Mouse (Mus musculus) limb, embryonic 13.5 days (tissue): ENCODE measurements at regions not wholly inside any gene's neighbourhood (a gene's known extent, or its start where the extent isn't known, plus 50 kb on each side); places are given as distances from the start of the nearest gene placed in this dataset. TPM values are rescaled to one million over a fixed set of nuclear protein-coding genes. Genes with fewer than 3 reads are reported as not detected.
A peak's percentile ranks its signal among the peaks of the same experiment; 100 is the strongest.

Experiments
- ATAC-seq: fragments of 200-750 bp; cut with Nextera tagmentation; 2 replicates; pipeline ENCODE4 v1.8.0; 2017; ENCODE audit warnings: low read depth, moderate number of reproducible peaks, moderate TSS enrichment; ENCODE audit not compliant: low FRiP score
- H3K27ac ChIP-seq: fragments of 300-500 bp; sonication (generic); 2 replicates; pipeline ENCODE4 v1.5.1; 2015; ENCODE audit warnings: inconsistent platforms, mild to moderate bottlenecking, moderate library complexity
- H3K27me3 ChIP-seq: fragments of 300-500 bp; sonication (generic); 2 replicates; pipeline ENCODE4 v1.6.1; 2015; ENCODE audit warnings: mild to moderate bottlenecking, inconsistent platforms
- H3K36me3 ChIP-seq: fragments of 300-500 bp; sonication (generic); 2 replicates; pipeline ENCODE4 v1.6.1; 2015; ENCODE audit warnings: inconsistent platforms, mild to moderate bottlenecking, moderate library complexity
- H3K4me1 ChIP-seq: fragments of 300-500 bp; sonication (generic); 2 replicates; pipeline ENCODE4 v1.6.1; 2015; ENCODE audit warnings: inconsistent platforms
- H3K4me2 ChIP-seq: fragments of 300-500 bp; sonication (generic); replicated peaks from 2 replicates; pipeline ENCODE4 v1.6.1; 2015; ENCODE audit warnings: inconsistent platforms, mild to moderate bottlenecking, moderate library complexity
- H3K4me3 ChIP-seq: fragments of 300-500 bp; sonication (generic); 2 replicates; pipeline ENCODE4 v1.5.1; 2015; ENCODE audit warnings: moderate library complexity, mild to moderate bottlenecking, inconsistent platforms
- H3K9ac ChIP-seq: fragments of 300-500 bp; sonication (generic); 2 replicates; pipeline ENCODE4 v1.6.1; 2015; ENCODE audit warnings: mild to moderate bottlenecking, inconsistent platforms
- H3K9me3 ChIP-seq: fragments of 300-500 bp; sonication (generic); 2 replicates; pipeline ENCODE4 v1.6.1; 2016; ENCODE audit warnings: inconsistent platforms
- WGBS: fragments of 180-500 bp; shearing (Covaris S2); methylation state at CpG from one replicate; pipeline ENCODE4 v1.1.7; 2015; 5-methylcytosine and 5-hydroxymethylcytosine counted together
- microRNA counts: library from miRNA; unstranded; fragments of <30 nt; microRNA quantifications from one replicate; lab custom pipeline; 2016
- microRNA-seq: library from miRNA; unstranded; fragments of <30 nt; microRNA quantifications from one replicate; pipeline ENCODE4, GENCODE M21; 2016

DNA sequence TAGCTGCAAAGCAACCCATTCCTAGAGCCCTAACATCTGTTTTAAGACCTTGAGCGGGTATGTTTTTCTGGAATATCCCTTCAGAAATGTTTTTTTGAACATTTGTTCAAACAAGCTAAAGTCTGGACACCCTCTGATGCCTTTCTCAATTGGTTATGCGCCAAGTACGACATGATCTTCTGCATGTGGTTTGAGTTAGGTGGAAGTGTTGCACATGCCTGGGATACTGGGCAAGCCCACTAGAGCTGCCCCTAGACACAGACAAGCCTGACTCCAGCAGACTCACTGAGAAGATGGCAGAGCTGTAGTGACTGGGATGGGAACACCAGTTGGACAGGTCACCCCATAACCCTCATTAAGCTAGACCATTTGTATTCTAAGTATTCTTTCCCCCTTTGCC lies 153.2 kb upstream of the Cypt2 start:
- Histone ChIP-seq H3K4me3 (no peak overlapping the region), H3K27ac (no peak overlapping the region), H3K36me3 (no peaks in the 10 kb centered on the region), H3K9ac (no peak overlapping the region), H3K9me3 (no peaks in the 10 kb centered on the region), H3K4me1 (no peaks in the 10 kb centered on the region), H3K4me2 (no peak overlapping the region), H3K27me3 (peaks cover 23% of the 10 kb centered on the region; the same call in 1 of the 2 replicates)
- peak; percentile 57; the same call in 1 of the 2 replicates for ATAC-seq
- WGBS = 50% methylated on average over 3 of the region's 3 CpGs

- 0 out of 2 replicates have a peak, but pooled peaks have one; percentile 32 for ATAC-seq
- no peak overlapping the region for H3K27ac ChIP-seq
- H3K9me3 ChIP-seq = no peaks in the 10 kb centered on the region
- no peaks in the 10 kb centered on the region for H3K4me1 ChIP-seq
- WGBS = 21% methylated on average over 2 of the region's 2 CpGs
- peaks cover 31% of the 10 kb centered on the region for H3K27me3 ChIP-seq
- no peak overlapping the region for H3K4me3 ChIP-seq
- H3K9ac ChIP-seq = no peak overlapping the region
- no peak overlapping the region for H3K4me2 ChIP-seq
- no peaks in the 10 kb centered on the region for H3K36me3 ChIP-seq
Observed at GRCm38 (mm10) chrX:105366284-105366683, 133.3 kb upstream of the Cypt2 start.

DNA sequence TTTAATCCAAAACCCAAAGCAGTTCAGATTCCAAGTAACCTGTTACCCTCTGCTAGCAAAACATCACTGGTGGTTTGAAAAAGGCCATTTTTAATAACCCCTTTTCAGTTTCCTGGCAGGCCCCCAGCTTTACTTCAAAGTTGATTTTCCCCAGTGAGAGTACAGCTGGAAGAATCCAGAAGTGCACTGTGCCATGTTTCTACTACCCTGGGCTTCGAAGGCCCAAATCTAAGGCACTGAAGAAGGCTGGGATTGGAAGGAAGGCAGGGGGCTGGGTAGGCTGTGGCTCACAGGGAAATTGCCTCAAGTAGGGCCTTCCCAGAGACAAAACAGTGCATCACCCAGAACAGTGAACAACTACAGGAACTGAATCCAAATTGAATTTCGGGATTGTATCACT lies 131.6 kb upstream of the Cypt2 start:
- Histone ChIP-seq H3K4me3 (no peak overlapping the region), H3K4me2 (no peak overlapping the region), H3K36me3 (no peaks in the 10 kb centered on the region), H3K9ac (no peak overlapping the region), H3K9me3 (no peaks in the 10 kb centered on the region), H3K27ac (no peak overlapping the region), H3K27me3 (peaks cover 33% of the 10 kb centered on the region), H3K4me1 (no peaks in the 10 kb centered on the region)
- peak; percentile 75; the same call in 1 of the 2 replicates for ATAC-seq
- 60% methylated on average over 2 of the region's 2 CpGs for WGBS

GRCm38 (mm10) chrX:105390506-105390905 lies 109.1 kb upstream of the Cypt2 start:
- H3K27ac ChIP-seq = no peak overlapping the region
- H3K9me3 ChIP-seq = no peaks in the 10 kb centered on the region
- H3K4me2 ChIP-seq = no peak overlapping the region
- H3K27me3 ChIP-seq = peaks cover 30% of the 10 kb centered on the region
- 59% methylated on average over 1 of the region's 1 CpGs for WGBS
- ATAC-seq = no peak
- H3K4me1 ChIP-seq = no peaks in the 10 kb centered on the region
- no peak overlapping the region for H3K4me3 ChIP-seq
- no peak overlapping the region for H3K9ac ChIP-seq
- no peaks in the 10 kb centered on the region for H3K36me3 ChIP-seq

- Histone ChIP-seq H3K36me3 (no peaks in the 10 kb centered on the region), H3K27ac (no peak overlapping the region), H3K9ac (no peak overlapping the region), H3K4me3 (no peak overlapping the region), H3K4me2 (no peak overlapping the region), H3K27me3 (peaks cover 30% of the 10 kb centered on the region), H3K4me1 (no peaks in the 10 kb centered on the region), H3K9me3 (no peaks in the 10 kb centered on the region)
- ATAC-seq = no peak
Observed at GRCm38 (mm10) chrX:105391029-105391428, 108.5 kb upstream of the Cypt2 start.

GRCm38 (mm10) chrX:105391680-105392462 lies 107.7 kb upstream of the Cypt2 start:
- Histone ChIP-seq H3K4me1 (no peaks in the 10 kb centered on the region), H3K9me3 (no peaks in the 10 kb centered on the region), H3K4me2 (no peak overlapping the region), H3K27ac (no peak overlapping the region), H3K4me3 (no peak overlapping the region), H3K27me3 (peaks cover 31% of the 10 kb centered on the region), H3K9ac (no peak overlapping the region), H3K36me3 (no peaks in the 10 kb centered on the region)
- ATAC-seq = no peak
- 19% methylated on average over 8 of the region's 8 CpGs for WGBS

DNA sequence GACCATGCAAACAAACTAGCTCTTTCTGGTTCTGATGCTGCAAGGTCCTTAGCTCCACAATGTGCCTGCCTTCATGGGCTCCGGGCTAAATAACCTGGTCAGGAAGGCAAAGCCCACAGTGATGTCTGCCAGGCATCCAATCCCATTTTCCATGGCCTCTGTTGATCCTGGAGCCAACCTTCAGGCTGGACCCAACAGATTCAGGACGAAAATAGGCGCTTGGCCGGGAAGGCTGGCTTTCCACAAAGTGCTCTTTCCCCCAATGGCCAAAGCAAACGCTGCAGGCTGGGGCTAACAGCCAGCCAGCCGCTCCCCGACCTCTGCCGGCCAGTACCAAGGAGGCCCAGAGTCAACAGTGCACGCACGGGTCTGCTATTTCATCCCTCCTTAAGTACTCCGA lies 106.3 kb upstream of the Cypt2 start:
- WGBS = 44% methylated on average over 11 of the region's 11 CpGs

GRCm38 (mm10) chrX:105413351-105413750 lies 86.2 kb upstream of the Cypt2 start:
- Histone ChIP-seq H3K27me3 (peaks cover 21% of the 10 kb centered on the region; the same call in 1 of the 2 replicates), H3K4me1 (0 out of 2 replicates have a peak, but pooled peaks cover 5% of the 10 kb centered on the region), H3K4me2 (no peak overlapping the region), H3K9ac (no peak overlapping the region), H3K9me3 (no peaks in the 10 kb centered on the region), H3K36me3 (no peaks in the 10 kb centered on the region), H3K27ac (no peak overlapping the region), H3K4me3 (no peak overlapping the region)
- WGBS = 52% methylated on average over 5 of the region's 5 CpGs
- ATAC-seq = 0 out of 2 replicates have a peak, but pooled peaks have one; percentile 32

More for the DNA sequence above, 106.3 kb upstream of the Cypt2 start:
- Histone ChIP-seq H3K9ac (no peak overlapping the region), H3K27me3 (peaks cover 27% of the 10 kb centered on the region), H3K4me1 (no peaks in the 10 kb centered on the region), H3K27ac (no peak overlapping the region), H3K9me3 (no peaks in the 10 kb centered on the region), H3K36me3 (no peaks in the 10 kb centered on the region), H3K4me3 (no peak overlapping the region), H3K4me2 (no peak overlapping the region)
- no peak for ATAC-seq

DNA sequence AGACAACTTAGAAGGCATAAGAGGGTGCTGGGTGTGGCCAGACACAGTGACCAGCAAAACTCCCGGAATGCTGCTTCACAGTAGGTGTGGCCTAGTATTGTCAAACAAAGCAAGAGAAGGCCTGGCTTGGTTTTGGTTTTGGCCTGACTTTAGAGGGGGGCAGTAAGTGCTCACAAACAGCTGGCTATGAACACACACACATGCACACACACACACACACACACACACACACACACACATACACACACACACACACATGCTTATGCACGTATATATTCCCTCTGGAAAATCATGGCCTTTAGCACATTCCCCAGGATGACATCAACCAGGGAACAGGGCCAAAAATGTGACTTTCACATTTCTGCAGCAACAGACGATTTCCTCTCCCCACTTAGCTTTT lies 78.6 kb upstream of the Cypt2 start:
- WGBS = 40% methylated on average over 3 of the region's 3 CpGs
- H3K4me3 ChIP-seq = no peak overlapping the region
- peaks cover 17% of the 10 kb centered on the region; the same call in 1 of the 2 replicates for H3K27me3 ChIP-seq
- H3K27ac ChIP-seq = peak overlapping the region; percentile 48; the same call in 1 of the 2 replicates
- H3K9me3 ChIP-seq = no peaks in the 10 kb centered on the region
- no peak overlapping the region for H3K4me2 ChIP-seq
- H3K9ac ChIP-seq = no peak overlapping the region
- H3K4me1 ChIP-seq = no peaks in the 10 kb centered on the region
- no peaks in the 10 kb centered on the region for H3K36me3 ChIP-seq
- peak; percentile 64; the same call in 1 of the 2 replicates for ATAC-seq

MicroRNAs encoded in the stretch of these regions (microRNA counts, 519-probe panel; counts per million panel counts)
- not detected for microRNA mmu-miR-325 (lab: Ali Mortazavi, UCI)

Small RNA genes lying in the stretch of these regions (microRNA-seq; reads per million reads assigned to microRNA genes)
- gene Mir325 = 40.2 reads per million, percentile 42 among the genes with 10 or more reads in this experiment
